Mouse (Mus musculus): ENCODE measurements at regions not wholly inside any gene's neighbourhood (a gene's known extent, or its start where the extent isn't known, plus 50 kb on each side); places are given as distances from the start of the nearest gene placed in this dataset.

GRCm38 (mm10) chr15:38414318-38415090 is 989.1 kb downstream of the 4930447A16Rik start:
- TF ChIP-seq POLR2A (IDR thresholded peaks at IDR 0.05; ENCODE audit: control insufficient read depth, extremely low read depth, insufficient read depth, low read length, poor library complexity) (no peak), CTCF (IDR thresholded peaks at IDR 0.05; ENCODE audit: borderline replicate concordance, control insufficient read depth, extremely low read depth, insufficient read depth, low read length, poor library complexity) (no peak)

All from thymus, adult 2 months (tissue).